Mouse (Mus musculus): Measurements from ENCODE around the gene Hist1h3g.
A peak's percentile ranks its signal among the peaks of the same experiment; 100 is the strongest.
"Not testable (repeated sequence)": the region's sequence is repeated elsewhere in the genome, so short reads cannot be mapped to it uniquely, and the experiment has no call there.

Gene Hist1h3g

GRCm38 (mm10) chr13:23555839-23556416 is 20.7 kb downstream of the Hist1h3g start:
- peak; percentile 87 for DNase-seq (ENCODE audit: low read depth, low spot score)

- DNase-seq (ENCODE audit: low read depth, low spot score), result no peak
These were observed 21.7 kb downstream of the Hist1h3g start for GRCm38 (mm10) chr13:23556906-23557305.

- not testable (repeated sequence) for DNase-seq (ENCODE audit: low read depth, low spot score)
These were observed 25.5 kb downstream of the Hist1h3g start for GRCm38 (mm10) chr13:23560699-23561098.

- not testable (repeated sequence) for DNase-seq (ENCODE audit: low read depth, low spot score)
These were observed 26.3 kb downstream of the Hist1h3g start for GRCm38 (mm10) chr13:23561531-23561882.

GRCm38 (mm10) chr13:23561883-23562659 is 26.8 kb downstream of the Hist1h3g start, which contains the start of gene Hist1h3e:
Gene Hist1h3e, minus strand, starts transcription at chr13:23562369.
- peak; percentile 96 for DNase-seq (ENCODE audit: low read depth, low spot score)

- peak; percentile 67 for DNase-seq (ENCODE audit: low read depth, low spot score)
These were observed 27.7 kb downstream of the Hist1h3g start for GRCm38 (mm10) chr13:23562699-23563462.

- DNase-seq (ENCODE audit: low read depth, low spot score), result no peak
These were observed 29.3 kb downstream of the Hist1h3g start for GRCm38 (mm10) chr13:23564482-23564881.

GRCm38 (mm10) chr13:23570261-23571021 is 35.2 kb downstream of the Hist1h3g start:
- not testable (repeated sequence) for DNase-seq (ENCODE audit: low read depth, low spot score)

GRCm38 (mm10) chr13:23571022-23571503 is 35.8 kb downstream of the Hist1h3g start, which contains the start of the genes Hist1h2ae and Hist1h2bg:
Gene Hist1h2ae, minus strand, starts transcription at chr13:23571220.
Gene Hist1h2bg, plus strand, starts transcription at chr13:23571396.
- peak; percentile 89 for DNase-seq (ENCODE audit: low read depth, low spot score)

GRCm38 (mm10) chr13:23571504-23572217 is 36.4 kb downstream of the Hist1h3g start:
- DNase-seq (ENCODE audit: low read depth, low spot score), result not testable (repeated sequence)

- DNase-seq (ENCODE audit: low read depth, low spot score), result no peak
These were observed 37.2 kb downstream of the Hist1h3g start for GRCm38 (mm10) chr13:23572218-23573033.

GRCm38 (mm10) chr13:23573034-23573897 is 38.0 kb downstream of the Hist1h3g start:
- DNase-seq (ENCODE audit: low read depth, low spot score), result not testable (repeated sequence)

GRCm38 (mm10) chr13:23573898-23574524 is 38.8 kb downstream of the Hist1h3g start, which contains the start of the genes Hist1h2bf and Hist1h2ad:
Gene Hist1h2bf, minus strand, starts transcription at chr13:23574196.
Gene Hist1h2ad, plus strand, starts transcription at chr13:23574381.
- peak; percentile 95 for DNase-seq (ENCODE audit: low read depth, low spot score)

- not testable (repeated sequence) for DNase-seq (ENCODE audit: low read depth, low spot score)
These were observed 39.4 kb downstream of the Hist1h3g start for GRCm38 (mm10) chr13:23574546-23575170.

GRCm38 (mm10) chr13:23575271-23575851 is 40.1 kb downstream of the Hist1h3g start, which contains the start of gene Hist1h3d:
Gene Hist1h3d, plus strand, starts transcription at chr13:23575763.
- DNase-seq (ENCODE audit: low read depth, low spot score), result peak; percentile 74

- not testable (repeated sequence) for DNase-seq (ENCODE audit: low read depth, low spot score)
These were observed 40.7 kb downstream of the Hist1h3g start for GRCm38 (mm10) chr13:23575864-23576313.

GRCm38 (mm10) chr13:23576351-23576881 is 41.2 kb downstream of the Hist1h3g start:
- no peak for DNase-seq (ENCODE audit: low read depth, low spot score)
